Mouse (Mus musculus) MN1 (cell line): ENCODE data around the gene Chic2.

ENCODE experiments used
- DNase-seq: peaks from one replicate; pipeline ENCODE4 v3.0.0-alpha.2; 2016; ENCODE audit warnings: low spot score

Chic2 gene

DNA sequence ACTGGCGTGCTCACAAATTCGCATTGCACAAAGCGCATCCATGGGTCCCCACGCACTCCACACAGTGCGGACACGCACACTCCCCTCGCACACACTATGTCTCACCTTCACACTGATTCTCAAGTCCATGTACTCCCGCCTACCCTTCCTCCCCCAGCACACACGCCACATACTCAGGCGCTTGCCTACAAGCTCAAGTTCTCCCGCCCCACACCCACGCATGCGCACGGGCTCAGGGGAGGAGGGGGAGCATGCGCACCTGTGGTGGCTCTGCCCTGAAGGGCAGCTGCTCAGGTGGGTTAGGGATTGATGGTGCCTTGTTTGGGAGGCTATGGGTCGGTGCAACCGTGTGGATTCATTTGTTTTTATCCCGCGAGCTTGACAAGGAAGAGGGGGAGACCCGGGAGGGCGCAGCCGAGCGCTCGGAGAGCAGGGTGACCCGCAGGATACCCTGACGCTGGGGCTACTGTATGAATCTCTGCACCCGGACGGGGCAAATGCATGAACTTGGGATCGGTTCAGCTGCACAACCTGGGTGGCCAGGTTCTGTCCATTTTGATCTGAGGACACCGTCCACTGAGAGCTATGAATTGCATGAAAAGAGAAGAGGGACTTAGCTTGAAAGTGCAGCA lies 22.7 kb upstream of the Chic2 start:
- DNase-seq, result no peak

DNA sequence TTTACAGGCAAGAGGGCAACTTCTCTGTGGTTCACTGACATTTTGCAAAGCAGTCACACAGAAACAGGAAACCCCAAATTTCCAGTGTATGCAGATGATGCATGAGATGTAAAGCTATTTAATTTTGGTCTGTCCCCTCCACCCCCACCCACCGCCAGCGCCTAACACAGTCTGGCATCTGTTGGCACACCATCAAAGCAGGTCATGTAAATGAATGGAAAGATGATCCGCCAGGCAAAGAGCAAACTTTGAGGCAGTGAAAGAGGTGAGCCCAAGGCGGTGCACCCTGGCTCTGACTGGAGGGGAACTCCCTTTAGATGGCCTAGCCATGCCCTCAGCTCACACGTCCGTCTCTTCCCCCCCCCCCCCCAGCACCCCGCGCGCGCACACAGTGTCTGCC lies 22.1 kb upstream of the Chic2 start:
- DNase-seq, result no peak

DNA sequence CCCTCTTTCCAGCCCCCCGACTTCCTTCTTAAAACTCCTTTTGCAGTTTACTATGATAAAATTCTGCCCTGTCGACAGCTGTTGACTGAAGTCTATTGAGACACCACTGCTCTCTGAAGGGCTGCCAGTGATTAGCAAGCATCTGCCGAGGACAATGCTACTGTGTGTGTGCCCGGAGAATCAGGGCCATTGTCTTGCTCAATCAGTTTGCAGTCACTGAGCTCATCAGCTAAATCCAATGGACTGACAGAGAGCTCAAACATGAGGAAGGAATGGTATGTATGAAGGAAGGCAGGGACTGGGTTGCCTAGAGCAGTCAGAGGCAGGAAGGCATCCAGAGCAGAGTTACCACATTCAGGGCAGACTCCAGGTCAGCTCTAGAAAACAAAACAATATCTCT lies 18.6 kb upstream of the Chic2 start:
- no peak for DNase-seq

DNA sequence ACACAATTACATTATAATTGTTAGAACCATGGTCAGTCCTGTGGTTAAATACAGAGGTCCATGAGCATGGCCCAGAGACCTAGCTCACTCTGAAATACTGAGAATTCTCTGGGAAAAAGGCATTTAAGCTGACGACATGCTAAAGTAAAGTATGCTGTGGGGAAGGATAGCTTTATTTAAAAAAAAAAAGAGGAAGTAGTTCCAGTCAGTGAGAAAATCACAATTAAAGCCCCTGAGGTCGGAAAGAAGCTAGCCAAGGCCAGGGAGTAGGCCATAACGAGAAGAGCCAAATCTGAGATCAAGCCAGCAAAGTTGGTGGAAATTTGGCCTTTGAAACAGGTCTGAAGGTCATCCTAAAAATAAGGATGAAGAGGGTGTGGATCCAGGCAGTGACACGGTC lies 6.5 kb upstream of the Chic2 start:
- no peak for DNase-seq

DNA sequence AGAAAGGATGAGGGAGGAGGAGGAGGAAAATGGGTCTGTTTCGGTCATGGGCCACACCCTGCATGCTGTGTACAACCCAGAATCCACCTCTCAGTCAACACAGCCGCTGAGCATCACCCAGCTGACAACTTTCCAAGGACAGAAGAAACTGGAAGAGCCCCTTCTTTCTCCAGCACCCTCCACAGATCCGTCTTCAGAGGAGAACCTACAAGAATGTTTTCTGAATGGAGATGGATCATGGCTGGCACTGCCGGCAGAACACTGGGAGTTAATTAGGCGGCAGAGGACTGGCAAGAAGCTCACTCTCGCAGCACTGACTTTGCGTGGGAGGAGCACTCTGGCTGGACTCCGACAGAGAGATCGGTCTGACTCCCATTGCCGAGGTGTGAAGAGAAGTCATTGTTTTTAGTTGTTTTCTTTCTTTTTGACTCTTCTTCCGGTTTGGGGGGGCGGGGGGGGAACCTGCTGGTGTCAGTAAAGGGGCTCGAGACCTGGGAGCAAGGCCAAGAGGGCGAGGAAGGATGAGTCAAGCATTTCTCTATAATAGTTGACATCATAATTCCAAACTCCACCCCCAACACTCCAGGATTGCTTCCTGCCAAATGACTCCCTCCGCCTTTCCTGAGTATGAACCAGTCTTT lies 2.2 kb upstream of the Chic2 start:
- DNase-seq, result peak; percentile 67

DNA sequence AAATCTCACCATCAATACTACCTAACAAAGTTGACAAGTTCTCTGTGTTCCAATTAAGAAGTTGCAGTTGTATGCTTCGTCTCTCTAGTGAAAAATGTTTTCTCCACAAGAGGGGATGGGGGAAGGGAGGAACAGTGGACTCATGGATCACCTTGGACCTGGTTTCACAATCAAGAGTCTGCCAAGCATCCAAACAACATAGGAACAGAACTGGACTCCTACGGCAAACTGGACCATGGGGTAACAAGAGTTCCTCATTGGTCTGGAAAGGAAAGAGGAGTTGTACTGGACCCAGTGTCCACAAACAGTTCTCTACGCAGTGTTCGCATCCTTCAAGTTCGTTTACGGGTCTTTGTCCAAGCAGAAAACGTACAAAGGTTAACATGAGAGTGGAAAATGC lies 797 bp upstream of the Chic2 start:
- no peak for DNase-seq

DNA sequence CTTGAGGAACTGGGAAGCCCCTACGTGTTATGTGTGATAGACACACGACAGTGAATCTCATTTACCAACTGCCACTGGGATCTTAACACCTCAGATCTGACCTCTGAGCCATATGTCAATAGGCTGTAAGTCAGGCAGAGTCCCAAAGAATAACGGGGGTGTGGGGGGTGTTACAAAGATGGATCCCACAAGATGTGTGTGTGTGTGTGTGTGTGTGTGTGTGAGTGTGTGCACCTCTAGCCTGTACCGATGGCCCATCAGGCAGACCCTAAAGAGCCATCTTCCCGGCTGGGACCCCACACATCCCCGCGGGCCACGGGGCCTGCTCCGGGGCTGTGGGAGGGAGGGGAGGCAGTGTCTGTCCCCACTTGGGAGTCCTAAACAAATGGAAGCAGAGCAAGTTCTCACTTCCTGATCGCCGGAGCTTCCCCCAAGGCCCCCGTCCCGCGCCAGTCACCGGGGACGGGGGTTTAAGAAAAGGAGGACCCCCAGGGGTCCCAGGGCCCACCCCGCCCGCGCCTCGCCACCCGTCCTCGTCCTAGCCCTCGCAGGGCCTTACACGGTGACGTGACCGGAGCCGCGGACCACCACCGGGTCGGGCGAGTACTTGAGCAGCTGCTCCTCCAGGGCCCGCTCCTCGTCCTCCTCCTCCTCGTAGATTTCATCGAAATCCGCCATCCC lies 813 bp downstream of the Chic2 start:
- DNase-seq, result peak; percentile 21

DNA sequence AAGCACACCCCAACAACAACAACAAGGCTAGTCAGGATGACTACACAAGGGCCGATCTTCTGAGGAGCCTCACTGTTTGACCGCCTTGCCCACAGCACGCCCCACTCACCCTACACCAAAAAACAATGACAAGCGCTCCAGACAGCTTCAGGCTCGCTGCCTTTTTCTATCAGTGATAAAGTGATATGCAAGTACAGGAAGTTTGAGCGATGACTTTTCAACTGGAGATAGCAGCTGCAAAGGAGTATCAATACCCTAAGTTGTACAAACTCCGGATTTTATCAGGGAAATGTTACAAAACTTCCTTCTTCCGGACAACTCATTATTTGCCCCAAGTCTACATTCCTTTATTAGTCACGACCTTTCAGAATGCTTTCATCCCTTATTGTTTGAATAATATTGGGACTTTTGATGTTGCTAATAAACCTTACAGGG lies 1.5 kb downstream of the Chic2 start:
- DNase-seq, result no peak

DNA sequence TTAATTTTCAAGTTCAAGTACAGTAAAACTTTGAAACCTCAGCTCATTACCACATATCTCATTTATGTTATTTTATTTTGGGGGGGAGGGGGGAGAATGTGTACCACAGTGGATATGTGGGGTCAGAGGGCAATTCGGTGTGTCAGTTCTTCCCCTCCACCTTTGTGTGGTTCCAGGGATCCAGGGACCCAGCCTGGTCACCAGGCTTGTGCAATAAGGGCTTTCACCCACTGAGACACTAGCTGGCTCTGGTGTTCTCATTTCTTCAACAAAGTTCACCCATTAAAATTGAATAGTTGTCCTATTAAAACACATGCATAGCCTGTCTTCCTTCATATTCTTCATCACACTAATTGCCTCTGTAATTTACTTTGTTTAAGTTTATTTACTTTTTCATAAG lies 5.3 kb downstream of the Chic2 start:
- no peak for DNase-seq

DNA sequence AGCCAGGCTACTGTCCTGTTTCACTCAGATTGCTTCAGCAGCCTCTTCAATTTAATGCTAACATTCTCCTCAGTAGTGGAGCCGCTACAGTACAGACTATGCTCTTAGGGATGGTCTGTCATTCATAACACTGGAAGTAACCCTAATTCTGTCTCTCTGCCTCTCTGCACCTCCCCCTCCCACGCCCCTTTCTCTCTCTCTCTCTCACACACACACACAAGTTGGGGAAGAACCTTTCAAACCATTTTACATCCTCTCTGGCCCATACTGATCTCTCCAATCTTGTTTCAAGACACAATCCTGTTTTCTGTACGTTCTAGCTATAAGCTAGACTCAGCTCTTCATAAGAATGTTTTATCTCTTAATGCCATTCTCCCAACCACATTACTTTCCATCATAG lies 9.1 kb downstream of the Chic2 start:
- DNase-seq, result no peak

DNA sequence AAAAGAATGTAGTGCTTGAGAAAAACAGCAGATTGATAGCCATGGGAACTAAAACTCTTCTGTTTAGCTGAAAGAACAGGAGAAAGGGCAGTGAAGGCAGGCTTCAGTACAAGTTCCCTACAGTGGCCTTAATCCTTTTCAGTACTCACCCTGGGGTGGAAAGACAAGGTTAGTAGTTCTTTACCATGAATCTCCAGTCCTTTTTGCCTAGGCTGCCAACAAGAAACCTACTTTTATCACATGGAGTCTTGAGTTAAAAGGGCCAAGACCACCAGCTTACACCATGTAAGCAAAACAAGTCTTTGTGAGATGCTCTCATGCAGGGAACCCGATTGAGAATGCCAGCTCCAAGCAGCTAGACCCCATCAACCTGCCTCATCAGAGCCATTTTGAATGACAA lies 29.8 kb downstream of the Chic2 start:
- DNase-seq, result no peak

DNA sequence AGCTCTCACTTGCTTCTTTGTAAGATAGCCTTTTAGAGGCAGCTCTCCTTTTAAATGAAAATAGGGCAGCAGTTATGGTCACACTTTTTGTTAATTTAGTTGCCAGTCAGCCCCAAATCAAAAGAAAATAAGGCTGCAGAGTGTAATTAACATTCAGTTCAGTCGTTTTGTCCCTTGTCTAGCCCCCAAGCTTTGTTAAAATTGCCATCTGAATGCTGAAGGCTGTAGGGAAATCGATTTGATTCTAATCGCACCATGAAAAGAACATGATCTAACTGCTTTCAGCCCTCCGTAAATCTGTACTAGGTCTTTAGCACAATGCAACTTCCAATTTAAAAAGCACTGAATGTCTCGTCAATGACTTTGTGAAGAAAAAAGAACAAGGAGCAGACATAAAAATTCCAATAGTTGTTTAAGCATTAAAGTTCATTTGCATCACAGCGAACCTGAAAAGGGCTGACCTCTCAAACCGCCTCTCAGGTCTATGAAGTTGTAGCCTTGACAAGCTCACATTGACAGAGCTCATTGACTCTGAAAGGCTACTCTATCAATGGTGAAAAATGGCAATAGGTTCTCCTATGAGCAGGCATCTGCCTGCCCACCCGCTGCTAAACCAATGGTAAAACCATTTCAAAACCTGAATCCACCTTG lies 31.7 kb downstream of the Chic2 start:
- DNase-seq, result no peak

DNA sequence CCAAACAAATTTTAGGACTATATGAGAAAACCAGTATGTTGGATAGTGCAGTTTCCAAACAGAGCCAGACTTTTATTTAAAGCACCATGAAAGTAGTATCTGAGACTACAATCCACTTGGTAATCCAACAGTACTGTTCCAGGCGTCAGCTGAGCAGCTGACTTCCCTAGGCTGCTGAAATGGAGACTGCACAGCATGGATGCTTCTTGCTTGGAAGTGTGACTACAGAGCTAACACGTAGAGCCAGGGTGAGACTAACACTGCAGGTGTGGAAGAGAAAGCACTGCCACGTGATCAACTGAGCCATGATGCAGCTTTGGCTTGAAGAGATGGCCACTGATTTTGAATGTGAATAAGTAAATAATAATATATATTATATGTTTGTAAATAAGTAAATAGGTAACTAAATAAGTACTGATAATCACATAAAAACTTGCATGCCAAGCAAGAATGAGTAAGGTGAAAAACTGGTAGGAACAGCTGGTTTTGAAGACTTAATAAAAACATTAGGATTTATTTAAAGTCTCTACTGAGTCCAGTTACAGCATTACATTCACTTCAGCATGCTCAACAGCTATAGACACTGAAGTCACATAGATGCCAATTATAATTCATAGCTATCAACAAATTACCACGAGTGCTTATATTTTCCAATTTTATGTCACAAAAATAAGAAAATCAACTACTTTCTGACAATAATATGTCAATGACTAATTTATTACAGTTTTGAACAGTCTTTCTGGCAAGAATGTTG lies 32.4 kb downstream of the Chic2 start:
- DNase-seq, result no peak

DNA sequence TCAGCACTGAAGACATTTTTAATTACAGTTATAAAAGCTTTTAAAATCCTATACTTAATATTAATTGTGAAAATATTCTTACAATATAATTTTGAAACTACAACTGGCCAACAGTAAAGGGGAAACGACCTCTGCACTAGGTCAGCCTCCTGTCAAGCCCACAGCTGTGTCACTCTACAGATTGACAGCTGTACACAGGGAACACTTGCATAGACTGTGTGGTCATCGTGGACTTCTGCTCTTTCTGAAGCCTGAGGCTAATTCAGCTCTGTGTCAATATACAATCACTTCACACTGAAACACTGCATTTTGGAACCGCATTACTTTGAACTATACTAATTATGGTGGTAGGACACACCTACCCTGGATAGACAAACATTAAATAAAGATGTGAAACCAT lies 39.8 kb downstream of the Chic2 start:
- no peak for DNase-seq

DNA sequence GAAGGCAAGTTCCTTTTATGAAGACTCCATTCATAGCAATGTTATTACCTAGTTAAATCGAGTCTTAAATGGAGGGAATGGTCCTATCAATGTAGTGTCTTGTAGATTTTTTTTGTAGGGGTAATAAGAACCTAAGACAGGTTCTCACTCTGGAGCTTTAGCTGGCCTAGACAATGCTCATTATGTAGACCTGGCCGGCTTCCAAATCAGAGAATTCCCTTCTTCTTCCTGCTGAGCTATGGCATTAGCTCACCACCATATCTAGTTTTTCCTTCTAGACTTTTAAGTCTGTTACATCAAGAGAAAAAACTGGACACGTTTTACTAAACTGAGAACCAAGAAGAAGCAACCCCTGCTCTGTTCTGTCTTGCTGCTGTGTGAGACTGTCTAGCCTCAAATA lies 42.5 kb downstream of the Chic2 start:
- DNase-seq, result peak; percentile 13

DNA sequence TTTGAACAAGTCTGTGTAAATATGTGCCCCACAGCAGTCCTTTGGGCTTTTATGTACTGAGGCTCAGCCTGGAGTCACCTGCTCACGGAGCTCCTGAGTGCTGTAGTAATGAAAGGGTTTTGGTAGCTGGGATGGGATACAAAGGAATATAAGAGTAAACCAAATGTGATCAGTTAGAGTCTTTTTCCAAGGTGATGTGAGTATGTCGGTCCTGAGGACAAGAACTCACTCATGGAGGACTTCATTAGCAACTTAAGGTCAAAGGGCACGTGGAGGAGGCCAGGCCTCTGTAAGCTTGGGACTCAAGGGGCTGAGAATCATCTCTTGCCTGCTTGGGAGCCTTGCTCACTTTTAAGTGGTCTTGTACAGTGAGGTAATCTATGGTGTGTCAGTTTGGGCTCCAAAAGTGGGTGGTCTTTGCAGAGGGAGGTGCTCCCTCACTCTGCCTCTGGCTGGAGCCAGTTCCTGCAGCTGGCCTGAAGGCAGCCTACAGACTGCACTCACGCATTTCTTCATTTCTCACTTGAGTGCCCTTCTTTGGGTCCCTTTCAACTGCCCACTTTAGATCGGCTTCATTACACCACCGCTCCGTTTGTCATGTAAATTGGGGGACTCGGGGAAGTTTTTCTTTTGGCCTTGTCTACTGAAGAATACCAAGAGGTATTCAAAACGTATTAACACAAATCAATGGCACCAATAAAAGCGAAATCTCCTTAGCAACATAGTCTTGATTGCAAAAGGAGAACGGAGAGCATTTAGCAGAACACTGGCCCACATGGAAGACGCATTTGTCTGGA lies 45.7 kb downstream of the Chic2 start:
- DNase-seq, result no peak

DNA sequence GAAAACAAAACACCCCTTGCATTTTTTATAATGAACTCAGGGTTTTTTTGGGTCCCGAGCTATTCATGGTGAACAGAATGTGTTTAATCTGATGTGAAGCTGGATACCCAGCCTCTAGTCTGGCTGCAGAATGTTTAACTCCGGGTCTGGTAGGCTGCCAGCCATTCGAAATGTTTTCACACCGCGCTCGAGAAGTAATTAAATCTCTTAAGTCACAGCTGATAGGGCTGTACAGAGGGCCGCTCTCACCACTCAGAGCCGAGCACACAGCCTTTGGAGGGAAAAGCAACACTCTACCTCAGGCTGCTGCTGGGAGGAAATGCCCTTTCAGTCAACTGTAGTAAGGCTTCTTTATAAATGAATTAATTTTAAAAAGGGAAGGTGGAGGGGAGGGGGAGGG lies 49.6 kb downstream of the Chic2 start:
- peak; percentile 25 for DNase-seq

DNA sequence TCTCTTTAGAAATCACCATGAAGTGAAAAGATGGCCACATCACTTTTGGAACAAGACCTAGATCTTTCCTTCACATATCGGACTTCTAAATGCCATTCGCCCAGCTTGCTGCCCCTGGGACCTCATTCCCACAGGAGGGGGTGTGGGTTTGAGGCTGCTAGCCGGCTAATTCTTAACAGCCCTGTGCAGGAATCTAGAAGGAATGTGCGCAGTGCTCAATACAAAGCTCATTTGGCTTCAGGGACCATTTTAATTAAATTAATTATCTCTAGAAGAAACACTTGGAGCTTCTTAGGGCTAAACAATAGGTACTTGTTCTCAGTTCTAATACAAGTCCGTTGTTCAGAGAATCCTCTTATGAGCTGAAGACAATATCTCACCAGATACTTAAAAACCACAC lies 60.5 kb downstream of the Chic2 start:
- no peak for DNase-seq

DNA sequence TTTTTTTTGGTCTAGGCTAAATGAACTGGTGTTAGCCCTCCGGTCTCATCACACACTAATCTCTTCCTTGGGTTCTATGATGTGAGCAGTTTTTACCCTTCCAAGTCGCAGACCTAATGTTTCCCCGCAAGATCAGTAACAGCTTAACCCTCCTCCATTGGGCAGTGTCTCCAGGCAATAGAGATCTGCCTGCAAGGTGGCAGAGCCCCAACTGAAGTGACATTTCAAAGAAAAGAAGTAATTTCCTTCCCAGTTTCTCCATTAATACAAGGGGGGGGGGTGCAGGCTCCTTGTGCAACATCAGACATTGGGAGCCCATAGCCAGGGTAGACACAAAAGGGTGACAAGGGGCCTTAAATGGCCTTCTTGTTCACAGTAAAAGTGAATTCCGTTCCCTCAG lies 64.0 kb downstream of the Chic2 start:
- peak; percentile 10 for DNase-seq

DNA sequence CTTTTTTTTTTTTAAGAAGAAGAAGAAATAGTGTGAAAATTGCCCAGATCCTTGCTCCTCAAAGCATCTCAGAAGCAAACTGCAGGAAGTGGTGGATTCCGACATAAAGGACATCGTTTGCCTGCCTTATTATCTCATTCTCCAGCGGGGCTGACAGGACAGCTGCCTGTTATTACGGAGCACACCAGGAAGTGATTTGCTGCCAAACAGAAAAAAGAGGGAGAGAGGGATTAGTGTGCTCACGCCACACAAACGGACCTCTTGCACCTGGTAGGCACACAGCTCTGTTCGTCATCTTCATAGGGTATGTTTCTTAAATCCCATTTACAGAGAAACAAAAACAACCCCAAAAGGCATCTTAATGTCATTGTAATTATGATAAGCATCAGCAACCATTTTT lies 64.4 kb downstream of the Chic2 start:
- DNase-seq, result peak; percentile 58

DNA sequence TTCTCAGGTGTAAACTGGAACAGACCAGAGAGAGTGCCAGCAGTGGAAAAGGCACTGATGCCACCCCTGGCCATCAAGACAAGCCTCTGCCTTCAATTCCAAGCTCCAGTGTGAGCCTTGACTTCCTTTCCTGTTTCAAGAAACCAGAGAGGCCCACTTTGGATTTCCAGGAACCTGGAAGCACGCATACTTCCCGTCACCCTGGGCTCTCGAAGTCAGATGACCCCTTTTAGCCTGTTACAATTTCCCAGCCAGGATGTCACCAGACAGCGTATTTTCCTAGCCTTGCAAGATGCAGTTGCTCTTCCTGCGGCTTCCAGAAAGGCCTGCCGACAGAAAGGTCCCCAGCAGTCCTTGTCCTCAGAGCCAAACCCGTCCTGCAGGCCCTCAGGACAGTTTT lies 65.0 kb downstream of the Chic2 start:
- DNase-seq, result peak; percentile 28

DNA sequence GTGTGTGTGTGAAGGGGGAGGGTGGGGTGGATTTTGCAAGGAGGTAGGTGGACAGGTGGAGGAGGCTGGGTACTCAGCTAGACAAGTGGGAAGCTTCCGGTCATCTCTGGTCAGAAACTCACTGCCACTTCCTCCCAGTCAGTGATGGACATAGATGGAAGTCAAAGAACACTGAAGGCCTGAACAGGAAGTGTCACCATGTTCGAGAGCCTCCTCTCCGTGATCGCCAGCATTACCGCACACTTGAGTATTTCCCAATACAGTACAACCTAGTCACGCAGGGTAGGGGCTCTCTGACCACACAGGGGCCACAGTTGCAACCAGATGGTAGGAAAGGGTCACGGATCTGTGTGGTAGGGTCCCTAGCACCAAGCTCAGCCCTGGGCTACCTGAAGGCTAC lies 69.1 kb downstream of the Chic2 start:
- DNase-seq, result no peak
